Mouse (Mus musculus) cerebellum, postnatal 25 days (tissue): ENCODE measurements around the gene Fgf2.
A peak's percentile ranks its signal among the peaks of the same experiment; 100 is the strongest.

Source experiments
- DNase-seq, 2 experiments: peaks; one replicate each; pipeline ENCODE4 v3.0.0; 2021; ENCODE audit warnings: mixed read lengths in 2 of 2

The Fgf2 gene

DNA sequence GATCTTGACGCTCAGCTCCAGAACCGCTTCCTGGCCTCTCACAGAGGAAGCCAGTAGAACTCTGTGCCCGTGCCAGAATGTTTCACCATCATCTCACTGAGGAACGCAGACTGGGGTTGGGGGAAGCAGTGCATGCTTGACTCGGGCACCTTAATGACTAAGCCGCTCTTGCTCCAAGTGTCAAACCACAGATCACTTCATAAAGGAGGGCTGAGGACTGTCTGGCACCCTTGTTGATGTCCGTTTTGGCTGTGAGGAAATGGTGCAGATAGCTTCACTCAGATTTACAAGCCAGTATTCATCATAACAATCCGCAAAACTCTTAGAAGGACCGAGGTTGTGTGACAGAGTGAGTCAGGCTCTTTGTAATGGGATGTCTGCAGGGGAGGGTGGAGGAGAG is 12.6 kb downstream of the Fgf2 start:
- no peak for DNase-seq

DNA sequence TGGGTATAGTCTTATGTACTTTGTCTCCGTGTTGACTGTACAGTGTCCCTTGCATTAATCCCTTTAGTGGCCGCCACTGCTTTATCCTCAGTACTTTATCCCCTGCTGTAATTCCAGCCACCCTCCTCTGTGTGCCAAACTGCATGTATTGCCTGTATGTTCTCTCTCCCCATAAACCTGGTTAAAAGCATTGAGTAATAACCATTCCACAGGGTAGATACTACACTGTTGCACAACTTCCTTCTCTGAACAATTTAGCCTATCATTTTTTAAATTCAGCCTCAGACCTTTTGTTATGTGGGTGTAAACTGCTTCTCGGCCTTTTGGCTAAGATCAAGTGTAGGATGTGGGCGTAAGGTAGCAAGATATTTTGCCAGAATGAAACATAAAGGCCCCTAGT is 17.0 kb downstream of the Fgf2 start:
- no peak for DNase-seq

DNA sequence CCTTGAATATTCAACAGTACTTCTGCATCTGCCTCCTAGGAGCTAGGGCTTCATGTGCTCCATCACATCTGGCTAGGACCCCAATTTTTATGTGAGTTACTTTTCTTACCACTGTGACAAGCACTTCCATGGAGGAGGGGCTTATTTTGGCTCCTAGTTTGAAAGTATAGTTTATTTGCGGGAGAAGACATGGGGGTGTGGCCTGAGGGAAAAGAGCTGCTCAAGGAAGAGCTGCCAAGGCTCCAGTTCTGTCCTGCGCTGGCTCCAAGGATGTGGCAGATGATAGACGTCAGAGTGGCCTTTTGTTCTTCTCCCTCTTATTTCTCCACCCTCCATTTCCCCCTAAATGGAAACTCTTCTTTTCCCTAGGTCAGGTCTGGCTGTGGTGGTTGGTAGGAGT is 17.8 kb downstream of the Fgf2 start:
- DNase-seq: no peak

DNA sequence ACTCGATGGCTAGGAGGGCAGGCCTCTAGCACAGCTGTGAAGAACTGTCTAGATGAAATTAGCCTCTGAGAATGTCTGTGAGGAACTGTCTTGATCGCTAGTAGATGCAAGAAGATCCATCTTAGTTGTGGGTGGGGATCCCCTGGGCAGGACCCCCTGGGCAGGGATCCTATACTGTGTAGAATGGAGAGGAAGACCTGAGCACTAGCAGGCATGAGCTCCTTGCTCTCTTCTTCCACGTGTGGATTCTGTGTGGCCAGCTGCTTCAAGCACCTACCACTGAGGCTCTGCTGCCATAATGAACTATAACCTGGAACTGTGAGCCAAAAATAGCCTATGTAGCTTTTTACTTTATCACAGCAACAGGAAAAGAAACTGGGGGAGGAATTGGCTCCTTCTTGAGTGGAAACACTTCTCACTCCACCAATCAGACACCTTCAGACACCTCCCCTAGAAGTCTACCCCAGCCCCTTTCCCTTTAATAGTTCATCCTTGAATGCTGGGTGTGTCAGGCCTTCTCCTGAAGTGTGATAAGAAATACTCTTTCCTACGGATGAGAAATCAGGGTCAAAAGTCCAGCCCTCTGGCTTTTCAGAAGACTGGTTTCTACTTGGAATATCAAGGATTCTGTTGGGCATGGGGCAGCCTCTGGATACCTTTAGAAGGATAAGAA is 18.4 kb downstream of the Fgf2 start:
- no peak for DNase-seq

DNA sequence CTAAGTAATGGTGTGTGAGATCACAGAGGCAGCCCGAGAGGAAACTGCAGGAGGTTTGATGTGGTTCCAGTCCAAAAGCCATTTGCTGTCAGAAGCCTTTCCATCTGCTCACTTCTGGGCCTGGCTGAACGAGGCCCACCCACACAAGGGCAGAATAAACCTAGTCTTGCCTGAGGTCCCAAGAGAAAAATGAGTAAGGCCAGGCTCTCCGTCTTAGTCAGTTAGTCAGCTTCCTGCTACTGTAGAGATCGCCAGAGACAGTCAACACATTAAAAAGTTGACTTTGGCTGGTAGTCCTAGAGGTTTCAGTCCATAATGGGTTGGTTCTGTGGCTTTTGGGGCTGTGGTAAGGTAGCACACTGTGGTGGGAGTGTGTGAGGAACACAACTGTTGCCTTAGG is 22.3 kb downstream of the Fgf2 start:
- no peak for DNase-seq

DNA sequence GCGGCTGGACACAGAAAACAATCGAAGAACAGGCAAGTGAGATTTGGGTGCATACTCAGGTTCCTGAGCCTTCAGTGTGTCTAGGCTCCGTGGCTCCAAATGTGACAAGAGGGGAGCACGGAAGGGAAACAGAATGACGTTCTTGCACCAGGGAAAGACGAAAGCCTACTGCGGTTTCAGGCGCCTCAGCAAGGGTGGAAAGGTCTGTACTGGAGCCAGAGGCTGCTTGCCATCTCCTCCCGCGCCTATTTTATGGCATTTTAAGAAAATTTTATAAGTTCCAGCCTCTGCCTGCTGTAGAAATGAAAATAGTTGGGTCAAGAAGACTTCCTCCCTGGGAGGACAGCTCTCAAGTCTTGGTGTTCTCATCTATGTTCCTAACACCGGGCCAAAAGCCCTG is 25.6 kb downstream of the Fgf2 start:
- no peak for DNase-seq

DNA sequence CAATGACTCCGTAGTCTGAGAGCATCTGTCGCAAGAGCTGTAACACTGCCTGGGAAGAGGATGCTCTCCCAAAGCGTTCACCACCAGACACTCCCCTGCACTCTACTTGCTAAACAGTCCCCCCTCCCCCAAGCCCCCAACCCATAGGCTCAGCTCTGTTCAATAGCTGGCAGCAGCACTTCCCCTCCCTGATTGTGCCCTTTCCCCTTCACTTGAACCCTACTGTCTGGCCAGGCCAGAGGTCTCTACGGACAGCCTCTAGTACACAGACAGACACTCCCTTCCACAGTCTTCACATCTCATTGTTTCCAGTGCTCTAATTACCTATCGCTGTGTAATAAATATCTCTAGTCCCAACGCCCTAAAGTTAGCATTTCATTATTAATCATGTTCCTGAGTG is 29.8 kb downstream of the Fgf2 start:
- no peak for DNase-seq

DNA sequence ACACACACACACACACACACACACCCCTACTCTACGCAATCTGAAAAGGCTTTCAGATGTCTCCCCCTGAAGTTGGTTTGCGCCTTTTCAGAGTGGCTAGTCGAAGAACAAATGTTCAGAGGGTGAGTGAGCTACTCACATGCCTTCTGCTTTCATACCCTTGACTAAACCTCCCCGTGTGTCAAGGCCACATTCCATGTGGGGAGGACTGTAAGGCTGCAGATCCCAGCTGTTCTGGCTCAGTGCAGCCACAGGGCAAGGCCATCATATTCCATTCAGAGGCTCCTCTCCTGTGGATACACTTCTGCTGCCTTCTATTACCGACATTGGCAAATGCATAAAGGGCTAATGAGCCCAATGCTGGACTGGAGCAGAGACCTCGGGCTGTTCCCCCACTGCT is 30.3 kb downstream of the Fgf2 start:
- DNase-seq: no peak

DNA sequence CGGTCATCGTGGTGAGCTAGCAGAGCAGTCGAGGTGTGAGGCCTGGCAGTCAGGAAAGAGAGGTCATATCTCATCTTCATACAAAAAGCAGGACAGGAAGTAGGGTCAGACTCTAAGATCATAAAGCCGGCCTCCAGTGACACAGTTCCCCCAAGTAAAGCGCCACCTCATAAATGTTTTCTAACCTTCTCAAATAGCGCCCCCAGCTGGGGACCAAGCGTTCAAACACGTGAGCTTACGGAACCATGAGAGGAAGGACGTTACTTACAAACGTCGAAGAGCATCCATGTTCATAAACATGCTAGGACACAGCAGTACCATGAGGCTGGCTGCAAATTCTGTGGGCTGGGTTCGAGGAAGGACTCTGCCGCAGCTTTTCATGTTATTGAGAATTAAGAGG is 31.1 kb downstream of the Fgf2 start:
- DNase-seq: no peak

DNA sequence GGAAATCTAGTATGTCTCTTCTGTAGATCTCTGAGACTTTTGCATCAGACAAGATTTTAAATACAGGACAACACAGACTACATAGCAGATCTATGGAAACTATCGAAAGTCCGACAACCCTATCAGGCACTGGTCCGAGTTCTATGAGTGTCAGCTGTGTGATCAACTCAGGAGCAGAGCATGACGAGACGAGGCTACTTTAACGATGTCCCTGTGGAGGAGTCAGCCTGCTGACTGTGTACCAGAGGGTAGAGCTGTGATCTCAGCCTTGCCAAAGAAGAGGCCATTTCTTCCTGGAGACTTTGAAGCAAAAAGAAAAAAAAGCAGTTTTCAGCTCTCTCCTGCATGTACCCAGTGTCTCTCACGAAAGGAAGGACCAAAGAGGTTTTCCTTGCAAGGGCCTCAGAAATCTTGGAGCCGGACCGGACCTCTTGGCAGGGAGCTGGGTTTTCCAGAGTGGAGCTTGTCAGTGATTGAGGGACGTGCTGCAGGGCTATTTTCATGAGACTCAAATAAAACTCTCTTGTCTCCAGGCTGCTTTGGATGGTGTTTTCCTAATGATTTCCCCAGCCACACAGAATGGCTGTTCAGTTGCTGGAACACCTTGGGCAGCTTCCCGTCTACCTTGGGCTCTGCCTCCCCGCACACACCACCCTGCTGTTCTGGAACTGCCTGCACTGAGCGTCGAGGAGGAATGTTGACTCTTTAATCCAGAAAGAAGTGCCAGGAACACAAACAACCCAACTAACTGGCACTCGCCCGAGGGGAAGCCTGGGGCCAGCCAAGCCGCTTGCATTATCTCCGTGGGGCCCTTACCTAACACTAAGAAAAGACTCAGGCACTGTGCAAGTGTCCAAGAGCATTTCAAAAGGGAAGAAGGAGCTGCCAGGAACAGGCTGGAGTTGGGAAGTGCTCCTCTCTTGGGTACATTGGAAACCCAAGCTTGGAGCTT is 32.1 kb downstream of the Fgf2 start:
- peak; percentile 13 to 32 for DNase-seq

DNA sequence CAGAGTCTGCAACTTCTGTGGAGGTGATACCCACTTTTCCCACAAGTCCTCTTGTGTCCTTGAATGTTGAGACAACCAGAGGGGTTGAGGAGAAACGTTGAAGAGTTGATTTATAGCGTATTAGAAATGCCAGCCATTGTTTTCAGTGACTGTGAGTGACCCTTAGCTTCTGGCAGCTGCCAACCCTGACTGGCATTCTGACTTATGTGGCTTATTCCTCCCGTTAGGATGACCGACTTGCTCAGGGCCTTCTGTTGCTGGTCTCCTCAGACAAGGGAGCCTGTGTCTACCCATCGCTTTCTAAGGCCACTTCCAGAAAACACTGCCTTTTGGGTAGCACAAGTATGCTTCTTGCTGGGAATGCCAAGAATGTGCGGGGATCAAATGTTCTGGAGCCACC is 33.3 kb downstream of the Fgf2 start:
- no peak for DNase-seq

DNA sequence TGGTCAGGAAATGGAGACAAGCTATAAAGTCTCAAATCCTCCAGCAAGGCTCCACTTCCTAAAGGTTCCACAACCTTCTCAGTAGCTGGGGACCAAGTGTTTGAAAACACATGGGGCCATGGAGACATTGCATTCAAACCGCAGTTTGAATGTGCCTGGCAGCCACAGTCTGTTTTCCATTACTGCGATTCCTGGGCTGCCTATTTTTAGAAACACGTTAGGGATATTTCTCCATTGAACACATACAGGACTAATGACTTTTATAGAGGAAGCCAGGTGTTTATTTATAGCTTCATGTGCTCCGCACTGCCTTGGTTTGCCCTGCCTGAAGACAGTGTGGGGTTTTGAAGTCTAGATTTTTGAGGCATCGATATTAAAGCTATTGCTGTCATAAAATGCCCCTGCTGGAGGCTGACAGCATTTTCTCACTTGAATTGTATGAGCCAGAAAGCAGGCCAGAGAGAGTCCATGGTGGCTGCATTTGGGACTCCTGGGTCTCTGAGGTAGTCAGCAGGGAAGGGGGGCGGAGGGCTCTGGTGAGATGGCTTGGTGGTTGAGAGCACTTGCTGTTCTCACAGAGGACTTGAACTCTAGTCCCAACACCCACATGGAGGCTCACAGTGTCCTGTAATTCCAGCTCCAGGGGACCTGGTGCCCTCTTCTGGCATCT is 35.1 kb downstream of the Fgf2 start:
- no peak for DNase-seq

DNA sequence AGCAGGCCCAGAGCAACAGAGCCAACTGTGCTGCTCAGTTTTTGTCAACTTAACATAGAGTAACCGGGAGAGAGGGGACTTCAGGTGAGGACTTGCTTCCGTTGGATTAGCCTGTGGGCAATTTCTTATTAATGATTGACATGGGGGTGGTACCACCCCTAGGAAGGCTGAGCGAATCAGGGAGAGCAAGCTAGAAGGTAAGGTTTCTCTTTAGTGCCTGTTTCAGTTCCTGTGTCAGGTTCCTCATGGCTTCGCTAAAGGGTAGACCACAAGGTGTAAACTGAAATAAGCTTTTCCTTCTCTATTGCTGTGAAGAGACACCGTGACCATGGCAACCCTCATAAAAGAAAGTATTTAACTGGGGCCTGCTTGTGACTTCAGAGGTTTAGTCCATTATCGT is 39.2 kb downstream of the Fgf2 start:
- no peak for DNase-seq

DNA sequence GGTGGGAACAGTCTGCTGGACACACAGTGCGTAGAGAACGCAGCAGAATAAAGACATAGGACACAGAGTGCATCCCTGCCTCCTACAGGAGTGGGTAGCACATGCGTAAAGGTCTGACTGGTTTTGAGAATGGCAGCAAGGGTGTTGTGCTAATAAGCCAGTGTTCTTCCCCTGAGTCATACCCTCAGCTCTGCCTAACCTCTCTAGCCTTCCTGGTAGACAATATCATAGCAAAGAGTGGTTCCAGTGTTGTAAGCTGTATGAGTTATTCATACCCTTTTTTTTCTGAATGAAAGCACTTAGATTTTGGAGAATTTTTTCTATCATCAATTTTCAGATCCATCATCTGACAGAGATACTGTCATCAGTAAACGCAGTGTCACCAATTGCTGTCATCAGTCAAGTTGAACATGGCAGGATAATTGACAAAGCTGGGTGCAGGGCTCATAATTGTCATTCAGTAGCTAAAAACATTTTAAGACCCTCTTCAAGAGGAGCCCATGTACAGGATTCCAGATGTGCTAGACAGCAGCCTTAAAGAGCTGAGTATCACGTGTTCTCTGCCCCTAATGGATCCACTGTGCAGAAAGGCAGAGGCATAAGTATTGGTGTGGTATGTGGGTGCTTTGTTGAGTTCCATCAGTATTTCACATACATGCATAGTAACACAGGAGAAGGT is 48.9 kb downstream of the Fgf2 start:
- DNase-seq: no peak

DNA sequence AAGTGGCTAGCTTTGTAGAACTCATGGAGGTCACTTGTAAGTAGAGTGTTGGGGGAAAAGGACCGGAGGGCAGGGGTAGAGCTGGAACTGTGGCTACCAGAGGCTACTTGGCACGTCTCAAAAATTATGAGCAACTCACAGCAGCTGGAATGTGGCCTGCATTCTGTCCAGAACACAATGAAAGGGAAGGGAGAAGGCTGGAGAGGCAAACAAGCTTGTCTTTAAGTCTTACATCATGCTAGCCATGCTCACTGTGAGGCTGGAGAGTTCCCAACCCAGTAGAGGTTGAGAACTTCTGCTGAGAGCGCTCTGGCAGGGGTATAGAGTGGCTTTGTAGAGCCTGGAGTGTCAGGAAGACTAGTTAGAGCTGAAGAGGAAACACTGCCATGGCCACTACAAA is 49.5 kb downstream of the Fgf2 start:
- no peak for DNase-seq

DNA sequence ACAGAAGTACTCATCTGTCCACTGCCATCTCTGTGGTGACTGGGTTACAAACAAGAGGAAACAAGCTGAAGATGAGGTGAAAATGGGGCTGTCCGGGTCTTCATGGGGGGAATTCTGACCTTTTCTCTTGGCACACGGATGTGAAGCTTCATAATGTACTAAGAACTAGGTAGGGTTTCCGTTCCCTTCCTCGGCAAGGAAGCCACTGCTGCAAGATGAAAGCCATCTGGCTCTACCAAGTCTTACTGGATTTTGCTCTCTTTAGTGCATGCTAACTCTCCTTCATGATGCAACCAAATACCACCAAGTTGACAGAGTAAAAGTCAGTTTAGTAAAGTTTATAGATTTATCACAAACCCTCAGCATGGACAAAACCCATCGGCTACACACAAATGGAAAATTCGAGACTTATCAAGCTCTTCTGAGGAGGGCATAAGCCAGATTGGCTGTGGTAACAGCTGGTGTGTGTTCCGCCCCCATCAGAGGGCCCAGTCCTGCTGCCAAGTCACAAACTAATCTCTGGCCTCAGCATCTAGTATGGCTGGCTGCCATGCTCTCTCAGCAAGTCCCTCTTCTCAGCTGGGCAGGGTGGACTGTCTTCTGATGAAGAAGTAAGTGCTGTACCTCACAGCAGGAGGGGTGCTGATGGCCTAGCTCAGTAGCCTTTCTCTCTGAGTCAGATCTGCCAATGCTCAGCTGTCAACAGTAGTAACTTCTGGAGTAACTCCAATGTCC is 50.7 kb downstream of the Fgf2 start:
- peak; percentile 19 to 45 for DNase-seq

DNA sequence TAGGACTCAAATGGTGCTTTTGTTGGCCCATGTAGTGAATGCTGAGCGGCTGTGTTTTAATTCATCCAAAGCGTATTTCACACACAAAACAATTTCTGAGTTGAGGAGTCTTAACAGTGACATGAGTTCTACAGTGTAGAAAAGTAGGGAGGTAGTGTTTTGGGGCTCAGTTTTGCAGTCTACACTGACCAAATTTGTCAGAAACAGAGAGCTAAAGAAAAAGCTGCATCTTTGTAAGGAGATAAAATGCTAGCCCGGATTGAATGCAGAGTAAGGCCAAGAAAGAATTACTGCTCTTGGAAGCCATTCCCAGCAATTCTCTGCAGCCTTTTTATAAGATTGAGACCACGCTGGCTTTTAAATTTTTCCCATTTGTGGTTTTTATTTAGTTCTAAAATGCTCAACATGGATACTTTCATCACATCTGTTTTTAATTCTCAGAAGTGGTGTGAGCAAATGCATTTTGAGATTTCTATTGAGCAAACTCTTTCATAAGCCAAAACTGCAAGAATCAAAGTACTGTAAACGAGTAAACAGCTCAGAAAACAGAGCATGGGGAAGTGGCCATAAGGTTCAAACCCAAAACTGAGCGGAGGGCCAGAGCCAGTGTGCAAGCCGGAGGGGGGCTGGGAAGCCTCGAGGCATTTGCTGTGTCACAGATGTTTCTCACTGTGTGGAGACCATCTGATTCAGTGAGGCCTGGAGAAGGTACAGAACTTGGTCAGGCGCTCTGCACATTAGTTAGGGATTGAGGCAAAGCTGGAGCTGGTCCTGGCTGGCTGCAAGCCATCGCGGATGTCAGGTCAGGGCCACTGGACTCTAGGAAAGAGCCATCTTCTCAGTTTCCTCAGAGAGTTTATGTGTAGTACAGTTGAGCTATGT is 53.8 kb downstream of the Fgf2 start:
- DNase-seq: no peak

DNA sequence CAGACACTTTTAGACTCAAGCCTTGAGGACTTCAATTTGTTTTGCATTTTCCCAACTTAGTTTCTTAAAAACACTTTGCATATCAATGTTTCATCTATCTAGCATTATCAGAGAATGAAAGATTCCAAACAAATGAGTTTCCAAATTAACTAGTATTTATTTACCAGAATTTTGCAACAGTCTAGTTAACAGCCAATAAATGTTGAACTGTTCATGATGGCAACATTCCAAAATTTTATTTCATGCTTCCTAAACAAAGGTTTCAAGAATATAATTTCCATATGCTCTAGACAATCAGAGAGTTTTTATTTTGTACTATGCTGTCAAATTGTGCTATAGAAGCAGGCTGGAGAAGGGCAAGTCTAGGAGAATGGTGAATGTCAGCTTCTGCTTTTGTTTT is 59.5 kb downstream of the Fgf2 start:
- DNase-seq: no peak

DNA sequence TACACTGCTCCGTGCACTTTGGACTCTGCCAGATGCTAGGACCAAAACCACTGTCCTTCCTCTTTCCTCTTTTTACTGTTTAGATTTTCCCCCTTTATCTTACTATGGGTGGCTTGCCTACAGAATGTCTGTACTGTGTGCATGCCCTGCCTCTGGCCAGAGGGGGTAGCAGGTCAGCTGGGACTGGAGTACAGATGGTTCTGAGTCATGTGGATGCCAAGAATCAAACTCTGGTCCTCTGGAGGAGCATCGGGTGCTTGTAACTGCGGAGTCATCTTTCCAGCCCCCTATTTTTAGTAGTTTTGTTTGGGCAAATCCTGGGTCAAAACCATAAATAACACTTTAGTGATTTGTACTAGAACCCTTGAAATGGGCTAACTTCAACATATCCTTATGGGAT is 65.3 kb downstream of the Fgf2 start:
- DNase-seq: no peak

DNA sequence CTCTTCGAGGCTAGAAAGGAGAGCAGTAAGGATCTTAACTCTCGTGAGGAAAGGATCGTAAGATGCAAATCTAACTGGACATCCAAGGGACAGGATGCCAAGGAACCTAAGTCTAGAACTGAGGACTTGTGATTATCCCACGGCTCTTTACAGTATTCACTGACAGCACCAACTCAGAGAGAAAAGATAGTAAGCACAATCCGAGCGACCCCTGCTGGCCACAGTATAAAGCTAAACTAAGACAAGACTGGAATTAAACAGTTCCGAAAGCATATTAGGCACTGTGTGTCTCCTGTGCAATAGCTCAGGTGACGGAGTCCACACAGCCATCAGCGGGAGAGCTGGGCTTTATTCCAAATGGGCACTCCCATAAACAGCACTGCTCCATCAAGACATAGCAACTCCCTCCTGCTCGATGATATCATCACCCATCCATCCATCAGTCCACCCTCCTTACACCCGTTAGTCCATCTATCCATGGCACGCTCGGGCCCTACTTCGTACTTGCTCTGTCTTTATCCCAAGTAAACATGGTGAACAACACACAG is 66.3 kb downstream of the Fgf2 start:
- DNase-seq: peak; percentile 73 to 86

DNA sequence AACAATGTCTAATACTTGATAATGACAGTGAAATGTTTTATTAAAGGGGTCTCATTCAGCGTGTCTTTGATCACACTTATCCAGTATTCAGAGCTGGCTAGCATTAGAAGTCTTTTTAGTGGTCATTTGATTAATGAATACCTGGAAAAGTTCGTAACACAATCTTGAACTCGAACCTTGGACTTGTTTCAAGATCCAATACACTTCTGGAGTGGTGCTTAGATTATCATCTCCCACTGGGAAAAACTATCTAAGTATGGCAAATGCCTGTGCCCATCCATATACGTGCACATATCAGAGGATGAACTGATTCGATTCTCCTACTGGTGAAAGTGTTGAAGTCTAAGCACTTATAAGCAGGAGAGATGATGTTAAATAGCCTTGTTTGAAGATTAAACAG is 70.2 kb downstream of the Fgf2 start:
- no peak for DNase-seq
